Mouse (Mus musculus): ENCODE measurements at regions not wholly inside any gene's neighbourhood (a gene's known extent, or its start where the extent isn't known, plus 50 kb on each side); places are given as distances from the start of the nearest gene placed in this dataset.

GRCm38 (mm10) chr13:102625171-102625835 is 68.1 kb upstream of the Cd180 start:
- no peak for TF ChIP-seq CTCF (IDR thresholded peaks at IDR 0.05)
- Histone ChIP-seq H3K9ac (replicated peaks; ENCODE audit: low read length, poor library complexity, severe bottlenecking) (no peak overlapping the region), H3K27ac (ENCODE audit: low read depth, low read length) (no peak overlapping the region), H3K4me2 (ENCODE audit: low read depth, low read length, poor library complexity, severe bottlenecking) (no peak overlapping the region), H3K4me3 (ENCODE audit: low read depth, low read length) (no peak overlapping the region), H3K36me3 (ENCODE audit: insufficient read depth, low read length) (no peaks in the 10 kb centered on the region), H3K4me1 (ENCODE audit: insufficient read depth, low read length) (peaks cover 4% of the 10 kb centered on the region; the same call in 1 of the 2 replicates), H3K9me3 (ENCODE audit: low read length) (no peaks in the 10 kb centered on the region), H3K27me3 (ENCODE audit: insufficient read depth, low read length) (no peaks in the 10 kb centered on the region)
- DNase-seq (ENCODE audit: low spot score) (peak; percentile 85), ATAC-seq (ENCODE audit: low FRiP score) (no peak; the same call in 1 of the 2 replicates)
- 82% methylated on average over 8 of the region's 8 CpGs for WGBS

- Histone ChIP-seq H3K9ac (replicated peaks; ENCODE audit: low read length, poor library complexity, severe bottlenecking) (no peak overlapping the region), H3K4me2 (ENCODE audit: low read depth, low read length, poor library complexity, severe bottlenecking) (no peak overlapping the region), H3K9me3 (ENCODE audit: low read length) (no peaks in the 10 kb centered on the region), H3K4me1 (ENCODE audit: insufficient read depth, low read length) (peaks cover 4% of the 10 kb centered on the region; the same call in 1 of the 2 replicates), H3K27ac (ENCODE audit: low read depth, low read length) (no peak overlapping the region; the same call in 1 of the 2 replicates), H3K36me3 (ENCODE audit: insufficient read depth, low read length) (no peaks in the 10 kb centered on the region), H3K27me3 (ENCODE audit: insufficient read depth, low read length) (no peaks in the 10 kb centered on the region), H3K4me3 (ENCODE audit: low read depth, low read length) (no peak overlapping the region)
- no peak for TF ChIP-seq CTCF (IDR thresholded peaks at IDR 0.05)
- no peak for DNase-seq (ENCODE audit: low spot score)
- WGBS: 71% methylated on average over 5 of the region's 5 CpGs
- ATAC-seq (ENCODE audit: low FRiP score): no peak
Observed at GRCm38 (mm10) chr13:102625836-102626340, 67.5 kb upstream of the Cd180 start.

- DNase-seq (ENCODE audit: low spot score): peak; percentile 47
- Histone ChIP-seq H3K4me3 (ENCODE audit: low read depth, low read length) (no peak overlapping the region), H3K27me3 (ENCODE audit: insufficient read depth, low read length) (no peaks in the 10 kb centered on the region), H3K36me3 (ENCODE audit: insufficient read depth, low read length) (no peaks in the 10 kb centered on the region), H3K9ac (replicated peaks; ENCODE audit: low read length, poor library complexity, severe bottlenecking) (no peak overlapping the region), H3K27ac (ENCODE audit: low read depth, low read length) (no peak overlapping the region), H3K4me2 (ENCODE audit: low read depth, low read length, poor library complexity, severe bottlenecking) (no peak overlapping the region), H3K4me1 (ENCODE audit: insufficient read depth, low read length) (peaks cover 4% of the 10 kb centered on the region; the same call in 1 of the 2 replicates), H3K9me3 (ENCODE audit: low read length) (no peaks in the 10 kb centered on the region)
- no peak for TF ChIP-seq CTCF (IDR thresholded peaks at IDR 0.05)
- 63% methylated on average over 4 of the region's 4 CpGs for WGBS
- peak; percentile 23; the same call in 1 of the 2 replicates for ATAC-seq (ENCODE audit: low FRiP score)
Observed at GRCm38 (mm10) chr13:102627786-102628185, 65.6 kb upstream of the Cd180 start.

GRCm38 (mm10) chr13:102629176-102629575 is 64.2 kb upstream of the Cd180 start:
- DNase-seq (ENCODE audit: low spot score) (no peak), ATAC-seq (ENCODE audit: low FRiP score) (no peak)
- H3K36me3 ChIP-seq (ENCODE audit: insufficient read depth, low read length): no peaks in the 10 kb centered on the region
- H3K4me1 ChIP-seq (ENCODE audit: insufficient read depth, low read length): peaks cover 4% of the 10 kb centered on the region; the same call in 1 of the 2 replicates
- no peak overlapping the region for H3K4me2 ChIP-seq (ENCODE audit: low read depth, low read length, poor library complexity, severe bottlenecking)
- H3K9me3 ChIP-seq (ENCODE audit: low read length): no peaks in the 10 kb centered on the region
- H3K27me3 ChIP-seq (ENCODE audit: insufficient read depth, low read length): no peaks in the 10 kb centered on the region
- no peak overlapping the region for H3K9ac ChIP-seq (replicated peaks; ENCODE audit: low read length, poor library complexity, severe bottlenecking)
- H3K27ac ChIP-seq (ENCODE audit: low read depth, low read length): no peak overlapping the region
- no peak overlapping the region for H3K4me3 ChIP-seq (ENCODE audit: low read depth, low read length)
- TF ChIP-seq CTCF (IDR thresholded peaks at IDR 0.05): no peak
- WGBS: 23% methylated on average over 7 of the region's 7 CpGs

GRCm38 (mm10) chr13:102634236-102634957 is 59.0 kb upstream of the Cd180 start:
- H3K9ac ChIP-seq (replicated peaks; ENCODE audit: low read length, poor library complexity, severe bottlenecking): no peak overlapping the region
- DNase-seq (ENCODE audit: low spot score): no peak
- no peaks in the 10 kb centered on the region for H3K27me3 ChIP-seq (ENCODE audit: insufficient read depth, low read length)
- WGBS: 95% methylated on average over 10 of the region's 10 CpGs
- no peak overlapping the region for H3K4me3 ChIP-seq (ENCODE audit: low read depth, low read length)
- H3K4me1 ChIP-seq (ENCODE audit: insufficient read depth, low read length): no peaks in the 10 kb centered on the region
- no peaks in the 10 kb centered on the region for H3K36me3 ChIP-seq (ENCODE audit: insufficient read depth, low read length)
- no peak for TF ChIP-seq CTCF (IDR thresholded peaks at IDR 0.05)
- ATAC-seq (ENCODE audit: low FRiP score): no peak
- no peaks in the 10 kb centered on the region for H3K9me3 ChIP-seq (ENCODE audit: low read length)
- H3K27ac ChIP-seq (ENCODE audit: low read depth, low read length): no peak overlapping the region
- H3K4me2 ChIP-seq (ENCODE audit: low read depth, low read length, poor library complexity, severe bottlenecking): no peak overlapping the region

- H3K27ac ChIP-seq (ENCODE audit: low read depth, low read length): no peak overlapping the region
- ATAC-seq (ENCODE audit: low FRiP score) (no peak), DNase-seq (ENCODE audit: low spot score) (no peak)
- no peaks in the 10 kb centered on the region for H3K36me3 ChIP-seq (ENCODE audit: insufficient read depth, low read length)
- H3K4me1 ChIP-seq (ENCODE audit: insufficient read depth, low read length): no peaks in the 10 kb centered on the region
- no peak overlapping the region for H3K4me2 ChIP-seq (ENCODE audit: low read depth, low read length, poor library complexity, severe bottlenecking)
- no peak overlapping the region for H3K4me3 ChIP-seq (ENCODE audit: low read depth, low read length)
- H3K9me3 ChIP-seq (ENCODE audit: low read length): no peaks in the 10 kb centered on the region
- no peak for TF ChIP-seq CTCF (IDR thresholded peaks at IDR 0.05)
- no peak overlapping the region for H3K9ac ChIP-seq (replicated peaks; ENCODE audit: low read length, poor library complexity, severe bottlenecking)
- WGBS: 51% methylated on average over 8 of the region's 8 CpGs
- H3K27me3 ChIP-seq (ENCODE audit: insufficient read depth, low read length): no peaks in the 10 kb centered on the region
Observed at GRCm38 (mm10) chr13:102636032-102636431, 57.3 kb upstream of the Cd180 start.
